Mouse (Mus musculus) layer of hippocampus, adult 18-20 months (tissue): ENCODE results near the gene Mapk11. TPM values are rescaled to one million over a fixed set of nuclear protein-coding genes. Genes with fewer than 3 reads are reported as not detected.

Experiments
- DNase-seq, 2 experiments: peaks; one replicate each; pipeline ENCODE4 v3.0.0; 2022; ENCODE audit warnings: low spot score in 2 of 2
- long read RNA-seq: library from polyadenylated mRNA; stranded (forward); transcript quantifications from one replicate; pipeline ENCODE4 v2.0.0, GENCODE M21; 2021
- total RNA-seq, 2 experiments: library from RNA; stranded (reverse); gene quantifications; 2 replicates each; pipeline ENCODE4 v1.2.3; 2021

Mapk11 gene
- 10 to 100 TPM; 19.2 to 21.2 TPM for total RNA-seq
- long read RNA-seq, transcript Mapk11-201 (12 exons, 2,461 nt), result major isoform, 6 of 21 reads
- long read RNA-seq, partial matches to known transcripts, result 2 of 21 reads
- long read RNA-seq, other reads (novel, unspliced or antisense), result 13 of 21 reads

DNA sequence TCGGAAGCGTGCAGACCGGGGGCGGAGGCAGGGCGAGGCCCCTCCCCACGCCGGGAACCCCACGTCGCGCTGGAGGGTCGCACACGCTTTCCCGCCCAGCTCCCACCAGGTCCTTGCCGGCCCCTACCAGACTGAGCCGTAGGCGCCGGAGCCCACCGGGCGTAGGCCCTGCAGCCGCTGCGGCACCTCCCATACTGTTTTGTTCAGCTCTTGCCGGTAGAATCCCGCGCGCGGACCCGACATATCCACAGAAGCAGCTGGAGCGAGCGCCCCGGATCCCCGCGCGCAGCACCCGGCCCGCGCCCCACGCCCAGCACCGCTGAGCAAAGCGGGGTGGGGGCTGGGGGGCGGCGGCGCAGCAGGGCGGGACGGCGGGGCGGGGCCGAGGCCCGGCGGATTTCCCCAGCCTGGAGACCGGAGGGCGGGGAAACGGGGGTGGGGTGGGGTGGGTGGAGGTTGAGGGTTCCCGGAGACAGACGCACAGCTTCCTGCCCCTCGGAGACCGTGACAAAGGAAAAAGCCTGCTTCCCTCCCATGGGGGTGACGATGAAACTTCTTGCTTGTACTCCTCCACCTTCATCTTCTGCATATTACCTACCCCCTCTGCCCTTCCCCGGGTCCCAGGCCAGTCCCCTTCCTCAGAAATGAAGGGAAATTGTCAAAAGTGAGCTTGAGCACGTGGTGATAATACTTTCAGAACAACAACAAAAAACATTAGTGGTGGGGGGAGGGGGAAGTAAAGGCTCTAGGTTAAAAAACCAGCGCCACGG lies at the start of gene Mapk11:
TSS of gene Mapk11 (minus strand) at position 358 of the 770 bp plus-strand sequence.
- no peak for DNase-seq

DNA sequence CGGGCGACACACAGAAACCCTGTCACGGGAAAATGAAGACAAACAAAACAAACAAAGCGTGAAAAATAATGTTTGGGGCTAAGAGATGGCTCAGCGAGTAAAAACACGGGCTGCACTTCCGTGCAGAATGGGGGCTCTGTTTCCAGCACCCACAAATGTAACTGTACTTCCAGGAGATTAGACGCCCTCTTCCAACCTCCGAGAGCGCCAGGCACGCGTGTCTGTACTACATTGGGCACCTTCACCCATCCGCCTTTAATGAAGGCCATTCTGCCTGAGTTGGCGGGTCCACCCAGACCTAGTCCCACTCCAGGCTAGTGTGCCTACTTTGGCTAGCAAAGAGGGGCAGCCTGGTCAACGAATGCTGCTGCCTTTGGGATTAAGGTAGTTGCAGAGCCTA lies 47.6 kb upstream of the Mapk11 start:
- DNase-seq, result no peak

DNA sequence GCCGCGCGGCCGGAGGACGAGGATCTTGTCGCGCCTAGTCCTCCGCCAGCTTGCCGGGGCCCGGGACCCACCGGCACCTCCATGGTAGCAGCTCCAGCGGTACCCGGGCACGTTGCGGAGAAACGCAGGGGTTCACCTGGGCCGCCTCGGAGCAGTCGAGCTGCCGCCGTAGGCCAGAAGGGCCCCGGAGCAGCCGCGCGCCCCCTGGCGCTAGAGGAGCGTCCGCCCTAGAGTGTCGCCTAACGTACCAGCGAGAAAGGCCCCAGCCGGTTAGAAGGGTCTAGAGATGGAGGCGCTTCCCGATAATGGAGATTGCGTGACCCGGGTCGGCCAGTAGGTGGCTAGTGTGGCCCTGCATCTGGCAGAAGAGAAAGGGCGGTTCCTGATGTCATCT lies 46.9 kb upstream of the Mapk11 start, which contains the start of gene Dennd6b:
TSS of gene Dennd6b (minus strand) at position 184 of the 394 bp plus-strand sequence.
- DNase-seq, result peak; percentile 94 to 98

DNA sequence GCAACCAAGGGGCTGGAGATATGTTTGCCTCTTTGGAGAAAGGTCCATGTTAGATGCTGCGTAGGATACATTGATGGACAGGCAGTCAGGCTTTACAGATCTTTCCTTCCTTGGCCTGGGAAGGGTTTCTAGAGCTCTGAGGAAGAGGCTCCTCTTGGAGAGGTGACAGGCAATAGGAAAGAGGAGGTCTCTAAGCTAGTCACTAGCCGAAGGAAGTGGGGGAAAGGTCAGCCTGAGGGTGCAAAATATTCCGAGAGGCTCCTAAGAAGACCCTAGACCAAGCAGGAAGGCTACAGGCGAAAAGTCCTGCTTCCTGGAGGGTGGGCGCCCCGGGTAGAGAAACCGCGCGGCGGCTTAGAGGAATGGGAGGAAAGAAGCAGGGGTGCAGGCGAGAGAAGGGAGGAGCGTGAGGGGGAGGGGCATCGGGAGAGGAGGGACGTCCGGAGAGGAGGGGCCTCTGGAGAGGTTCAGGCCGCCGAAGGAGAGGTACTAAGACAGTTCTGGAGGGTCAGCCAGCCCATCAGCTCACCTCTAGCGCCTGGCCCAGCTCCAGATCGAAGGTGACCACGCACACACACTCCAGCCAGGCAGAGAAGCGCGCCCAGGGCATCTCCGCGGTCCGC lies 46.4 kb upstream of the Mapk11 start:
- peak; percentile 86 to 92 for DNase-seq

DNA sequence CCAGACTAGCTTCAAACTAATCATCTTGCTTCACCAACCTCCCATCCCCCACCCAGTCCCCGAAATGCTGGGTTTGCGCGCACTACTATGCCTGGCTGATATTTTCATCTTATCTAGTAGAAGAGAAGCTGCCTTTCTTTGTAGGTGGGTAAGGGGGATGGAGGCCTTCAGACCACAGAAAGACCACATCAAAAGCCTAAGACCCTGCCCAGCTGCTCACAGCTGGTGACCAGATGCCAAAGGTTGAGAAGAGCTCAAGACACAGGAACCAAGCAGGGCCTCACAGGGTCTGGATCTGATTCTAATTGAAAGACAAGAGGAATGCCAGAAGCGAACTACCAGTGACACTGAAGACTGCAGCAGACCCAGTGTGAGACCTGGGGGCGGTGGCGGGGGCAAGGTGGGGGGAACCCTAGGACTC lies 45.8 kb upstream of the Mapk11 start:
- no peak for DNase-seq

DNA sequence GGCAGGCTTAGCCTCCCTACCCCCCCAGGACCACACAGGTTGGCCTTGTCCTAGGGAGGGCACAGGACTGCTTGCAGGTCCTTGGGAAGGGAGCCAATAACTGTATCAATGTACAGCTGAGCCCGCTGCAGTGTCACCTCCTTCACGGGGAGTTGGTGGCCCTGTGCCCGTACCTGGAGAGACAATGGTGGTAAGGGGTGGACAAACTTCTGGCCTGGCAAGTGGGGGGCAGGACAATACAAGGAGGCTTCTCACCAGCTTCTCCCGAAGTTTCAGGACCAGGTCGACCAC lies 35.5 kb upstream of the Mapk11 start:
- no peak for DNase-seq

DNA sequence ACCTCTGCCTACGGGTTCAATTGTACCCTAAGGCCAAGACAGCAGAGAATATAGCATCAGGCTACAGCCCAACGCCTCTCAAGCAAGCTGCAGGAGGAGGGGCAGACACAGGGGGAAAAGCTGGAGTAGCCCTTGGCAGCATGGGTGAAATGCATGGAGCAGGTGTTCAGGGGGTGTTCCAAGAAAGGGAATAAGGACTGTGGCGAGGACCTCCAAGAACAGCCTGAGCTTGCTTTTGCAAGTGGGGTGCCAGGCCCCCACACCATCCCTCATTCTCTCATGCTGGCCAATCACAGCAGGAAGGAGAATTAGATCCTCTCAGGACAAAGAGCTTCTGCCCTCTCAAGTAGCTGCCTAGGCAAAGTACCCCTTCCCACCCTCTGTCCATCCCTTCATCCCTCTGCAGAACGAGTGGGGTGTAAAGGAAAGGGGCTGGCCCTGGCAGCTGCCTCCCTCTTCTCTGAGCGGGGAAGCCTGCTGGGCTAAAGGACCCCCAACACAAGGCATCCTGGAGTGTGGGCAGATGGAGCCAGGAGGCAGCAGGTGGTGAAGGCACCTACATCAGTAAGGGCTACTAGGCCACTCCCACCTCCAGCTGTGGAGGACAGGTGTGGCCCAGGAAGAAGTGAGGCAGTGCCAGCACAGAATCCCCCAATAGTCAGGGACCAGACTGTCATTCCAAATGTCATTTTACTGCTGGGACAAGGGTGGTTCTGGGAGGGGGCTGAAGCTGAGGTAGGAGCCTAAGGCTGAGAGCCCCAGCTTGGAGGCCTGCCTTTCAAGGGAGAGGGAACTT lies 34.9 kb upstream of the Mapk11 start:
- DNase-seq, result no peak

DNA sequence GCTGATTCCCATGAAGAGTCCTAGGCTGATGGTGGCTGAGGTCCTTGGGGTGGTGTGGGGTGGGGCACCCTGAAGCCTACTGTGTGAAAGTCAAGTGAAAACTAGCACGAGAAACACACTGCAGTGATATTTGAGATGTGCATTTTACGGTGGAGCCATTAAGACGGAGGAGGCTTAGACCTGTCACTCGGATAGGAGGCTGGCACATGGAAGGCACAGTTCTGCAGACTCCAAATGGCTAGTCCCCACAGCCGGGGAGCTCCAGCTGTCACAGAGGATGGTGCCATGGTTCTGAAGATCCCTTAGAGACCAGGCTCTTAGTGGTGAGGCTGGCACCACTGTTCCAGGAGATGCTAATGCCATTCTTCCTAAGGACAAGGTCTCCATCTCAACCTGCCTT lies 33.4 kb upstream of the Mapk11 start:
- DNase-seq, result peak in 1 of 2 experiments; percentile 50

DNA sequence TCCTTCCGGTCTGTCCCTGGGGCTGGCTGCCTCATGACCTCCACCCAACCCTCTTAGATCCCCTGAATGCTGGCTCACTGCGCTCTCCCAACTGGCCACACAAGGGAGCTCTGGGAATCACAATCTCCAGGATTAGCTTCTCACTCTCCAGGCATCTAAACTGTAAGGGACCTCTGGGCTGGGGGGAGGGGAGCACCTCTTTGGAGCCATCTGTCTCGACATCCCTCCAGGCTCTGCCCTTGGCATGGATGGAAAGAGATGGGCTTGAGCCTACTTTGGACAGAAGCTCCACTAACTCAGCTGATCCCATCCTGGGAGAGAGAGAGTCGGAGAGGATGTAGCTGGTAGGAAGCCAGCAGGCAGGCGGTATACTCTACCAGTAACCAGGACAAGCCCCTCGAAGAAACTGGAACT lies 32.9 kb upstream of the Mapk11 start:
- peak in 1 of 2 experiments; percentile 30 for DNase-seq

DNA sequence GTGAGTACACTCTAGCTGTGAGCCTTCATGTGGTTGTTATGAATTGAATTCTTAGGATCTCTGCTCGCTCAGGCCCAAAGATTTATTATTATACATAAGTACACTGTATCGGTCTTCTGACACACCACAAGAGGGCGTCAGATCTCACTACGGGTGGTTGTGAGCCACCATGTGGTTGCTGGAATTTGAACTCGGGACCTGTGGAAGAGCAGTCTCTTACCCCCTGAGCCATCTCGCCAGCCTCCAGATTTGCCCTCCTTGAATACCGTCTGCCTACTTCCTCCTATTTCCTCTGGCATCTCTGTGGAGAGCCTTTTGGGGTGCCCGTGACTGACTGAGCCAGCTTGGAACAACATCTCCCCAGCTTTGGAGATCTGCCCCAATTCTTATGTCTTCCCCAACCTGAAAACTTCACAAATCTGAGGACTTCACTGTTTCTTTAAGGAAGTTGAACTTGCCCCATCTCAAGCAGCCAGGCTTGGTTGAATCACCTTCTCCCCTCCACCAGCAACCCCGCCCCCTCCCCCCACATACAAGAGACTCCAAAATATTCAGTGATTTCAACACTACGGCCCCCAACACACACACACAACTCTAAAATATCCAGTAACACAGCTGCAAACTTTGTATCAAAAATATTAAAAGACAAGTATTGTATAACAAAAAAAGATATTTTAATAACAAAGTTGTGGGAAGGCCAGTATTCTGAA lies 32.3 kb upstream of the Mapk11 start:
- DNase-seq, result no peak

DNA sequence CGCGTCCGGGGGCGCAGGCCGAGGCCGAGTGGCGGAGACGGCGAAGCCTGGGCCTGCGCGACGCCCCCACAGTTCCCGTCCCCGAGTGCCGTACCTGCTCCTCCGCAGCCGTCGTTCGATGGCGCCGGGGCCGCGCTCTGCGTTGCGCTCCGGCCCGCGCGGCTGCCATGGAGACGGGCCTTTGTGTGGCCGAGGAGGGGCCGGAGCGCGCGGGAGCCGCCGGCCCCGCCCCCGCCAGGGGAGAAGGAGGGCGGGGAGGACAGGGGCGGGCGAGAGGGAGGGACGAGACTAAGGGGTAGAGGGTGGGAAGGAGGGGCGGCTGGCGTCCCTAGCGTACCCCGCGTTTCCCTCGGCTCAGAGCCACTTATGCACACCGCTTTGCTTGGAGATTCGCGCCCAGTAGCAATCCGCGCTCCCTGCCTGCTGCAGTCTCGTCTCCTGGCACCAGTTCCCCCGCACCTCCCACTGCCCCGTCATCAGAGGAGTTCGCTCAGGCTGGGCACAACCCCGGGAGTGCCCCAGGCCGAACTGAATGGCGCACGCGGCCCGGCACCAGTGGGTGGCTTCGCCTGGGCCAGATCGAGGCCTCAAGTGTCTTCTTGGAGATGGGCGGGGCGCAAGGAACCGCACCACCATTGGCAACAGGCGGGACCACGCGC lies 31.3 kb upstream of the Mapk11 start, which contains the start of gene Plxnb2:
TSS of gene Plxnb2 (minus strand) at position 218 of the 659 bp plus-strand sequence.
- peak; percentile 66 to 79 for DNase-seq

DNA sequence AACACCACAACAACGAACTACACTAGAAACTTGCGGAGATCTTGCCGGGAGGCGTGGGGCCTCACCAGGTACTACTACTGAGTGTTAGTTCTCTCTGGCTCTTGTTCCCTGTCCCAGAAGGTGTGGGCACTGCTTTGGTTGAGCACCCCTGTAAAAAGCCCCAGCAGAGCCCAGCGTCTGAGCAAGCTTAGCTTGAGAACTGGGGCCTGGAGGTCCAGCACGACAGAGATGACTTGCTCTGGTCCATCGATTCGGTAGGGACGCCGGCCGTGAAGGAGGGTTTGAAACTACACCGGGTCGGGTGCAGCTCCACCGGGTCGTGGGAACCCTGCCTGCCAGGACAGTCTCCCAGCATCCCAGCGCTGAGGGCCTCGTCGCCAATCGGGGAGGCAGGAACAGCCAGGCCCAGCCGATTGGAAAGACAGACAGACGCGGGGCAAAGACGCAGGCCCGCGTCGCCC lies 30.7 kb upstream of the Mapk11 start:
- DNase-seq, result no peak

DNA sequence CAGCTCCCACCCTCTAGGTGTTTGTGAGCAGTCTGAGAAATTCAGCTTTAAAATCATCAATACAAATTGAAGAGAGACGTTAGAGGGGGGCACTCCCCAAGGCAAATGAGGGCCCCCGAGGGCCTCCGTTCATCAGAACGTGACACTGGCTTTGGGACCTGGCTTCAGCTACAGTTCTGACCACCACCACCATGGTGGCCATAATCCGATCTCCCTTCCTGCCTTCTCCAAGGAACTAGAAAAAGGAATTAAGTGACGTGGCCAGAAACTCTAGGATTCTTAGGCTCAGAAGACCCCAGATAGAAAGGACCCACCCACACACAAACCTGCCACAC lies 30.2 kb upstream of the Mapk11 start:
- DNase-seq, result no peak

DNA sequence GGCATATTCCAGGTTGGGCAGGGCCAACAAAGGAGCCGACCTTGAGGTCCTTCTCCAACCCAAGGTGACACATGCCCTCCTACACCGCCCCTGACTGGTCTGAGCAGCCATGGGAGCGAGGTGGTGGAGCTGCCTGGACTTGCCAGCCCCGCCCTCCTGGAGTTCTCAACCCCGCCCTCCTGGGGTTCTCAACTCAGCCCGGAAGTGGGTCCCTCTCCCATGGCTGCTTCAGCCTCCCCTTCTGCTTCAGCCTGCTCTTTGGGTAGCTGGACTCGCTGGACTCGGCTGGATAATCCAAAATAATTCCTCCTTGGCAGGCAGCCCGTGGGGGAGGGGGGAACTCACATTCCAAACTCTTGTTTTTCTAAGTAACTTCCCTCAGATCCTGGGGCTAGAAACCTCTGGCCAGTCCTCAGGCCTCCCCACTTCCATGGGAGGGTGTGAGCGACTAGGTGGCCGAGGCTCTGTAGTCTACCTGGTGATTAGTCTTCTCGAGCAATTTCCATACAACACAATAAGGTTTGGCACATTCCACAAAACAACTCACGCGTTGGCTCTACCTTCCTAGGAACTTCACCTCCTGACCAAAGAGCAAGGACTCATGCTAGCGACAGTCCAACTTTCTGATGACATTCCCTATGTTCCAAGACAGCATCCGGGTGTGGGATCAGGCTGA lies 29.7 kb upstream of the Mapk11 start:
- peak in 1 of 2 experiments; percentile 34 for DNase-seq

DNA sequence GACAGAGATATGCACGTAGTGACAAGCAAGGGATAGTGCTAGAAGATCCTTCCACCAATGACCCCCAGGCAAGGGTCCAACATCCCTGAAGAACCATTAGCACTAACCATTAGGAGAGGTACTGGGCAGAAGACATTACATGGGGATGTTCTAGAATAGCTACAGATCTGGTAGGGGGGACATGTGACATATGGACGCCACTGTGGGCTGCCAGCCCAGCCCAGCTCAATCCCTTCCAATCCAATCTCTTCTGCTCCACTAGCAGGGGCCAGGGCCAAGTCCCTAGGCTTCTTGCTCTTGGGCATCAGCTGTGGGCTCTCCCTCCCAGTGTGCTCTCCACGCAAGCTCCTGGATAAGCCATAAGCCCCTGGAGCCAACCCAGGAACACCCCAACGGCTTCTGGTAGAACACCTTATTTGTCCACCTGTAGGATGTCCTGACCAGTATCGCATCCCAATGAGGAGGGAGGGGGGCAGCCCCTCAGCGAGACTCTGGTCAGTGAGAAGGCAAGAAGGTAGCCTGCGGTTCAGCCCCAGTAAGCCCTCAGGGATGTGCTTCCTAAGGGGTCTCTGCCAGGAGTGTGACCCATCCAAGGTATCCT lies 28.9 kb upstream of the Mapk11 start:
- DNase-seq, result no peak

DNA sequence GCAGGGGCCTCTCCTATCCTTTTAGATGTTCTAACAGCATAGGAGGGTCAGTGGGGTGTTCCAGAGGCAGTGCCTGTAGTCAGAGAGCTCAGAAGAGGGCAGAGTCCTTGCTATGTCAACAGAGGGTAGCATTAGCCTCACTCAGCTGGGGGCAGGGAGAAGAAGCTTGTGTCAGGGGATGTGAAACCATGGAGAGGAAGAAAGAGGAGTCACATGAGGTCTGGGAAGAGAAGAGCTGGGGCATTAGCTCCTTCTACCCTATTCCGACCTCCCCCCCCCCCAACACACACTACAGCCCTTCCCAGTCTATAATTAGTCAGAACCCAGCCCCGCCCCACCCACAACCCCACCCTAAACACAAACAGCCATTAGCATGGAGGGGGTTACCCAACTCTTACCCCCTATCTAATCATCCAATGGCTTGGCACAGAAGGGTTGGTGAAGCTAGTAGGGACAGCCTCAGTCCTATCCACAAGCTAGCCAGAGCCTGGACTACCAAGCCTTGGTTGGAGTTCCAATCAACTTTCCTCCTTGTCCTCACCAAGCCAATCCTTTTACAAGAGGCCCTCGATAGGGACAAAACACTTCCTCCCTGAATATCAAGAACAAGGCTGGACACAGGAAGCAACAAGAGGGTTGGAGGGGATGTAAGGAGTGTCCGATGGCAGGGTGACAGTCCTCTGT lies 28.3 kb upstream of the Mapk11 start:
- DNase-seq, result no peak

DNA sequence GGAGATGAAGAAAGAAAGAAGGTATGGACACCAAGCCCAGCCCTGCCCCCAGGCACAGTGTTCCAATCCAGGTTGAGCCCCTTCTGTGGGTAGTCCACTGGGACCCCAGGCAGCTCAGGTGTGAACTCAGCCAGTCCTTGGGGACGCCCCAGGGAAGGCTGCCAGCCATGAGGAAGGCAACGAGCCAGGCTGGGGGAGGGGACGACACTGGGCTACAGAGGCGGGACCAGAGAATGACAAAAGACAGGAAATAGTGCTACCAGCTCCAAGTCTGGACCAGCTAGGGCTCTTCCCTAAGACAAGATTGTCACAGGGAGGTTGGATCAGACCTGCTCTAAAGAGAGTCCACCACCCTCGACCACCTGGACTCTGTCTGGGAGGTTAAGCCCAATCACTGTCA lies 27.7 kb upstream of the Mapk11 start:
- DNase-seq, result peak in 1 of 2 experiments; percentile 56

DNA sequence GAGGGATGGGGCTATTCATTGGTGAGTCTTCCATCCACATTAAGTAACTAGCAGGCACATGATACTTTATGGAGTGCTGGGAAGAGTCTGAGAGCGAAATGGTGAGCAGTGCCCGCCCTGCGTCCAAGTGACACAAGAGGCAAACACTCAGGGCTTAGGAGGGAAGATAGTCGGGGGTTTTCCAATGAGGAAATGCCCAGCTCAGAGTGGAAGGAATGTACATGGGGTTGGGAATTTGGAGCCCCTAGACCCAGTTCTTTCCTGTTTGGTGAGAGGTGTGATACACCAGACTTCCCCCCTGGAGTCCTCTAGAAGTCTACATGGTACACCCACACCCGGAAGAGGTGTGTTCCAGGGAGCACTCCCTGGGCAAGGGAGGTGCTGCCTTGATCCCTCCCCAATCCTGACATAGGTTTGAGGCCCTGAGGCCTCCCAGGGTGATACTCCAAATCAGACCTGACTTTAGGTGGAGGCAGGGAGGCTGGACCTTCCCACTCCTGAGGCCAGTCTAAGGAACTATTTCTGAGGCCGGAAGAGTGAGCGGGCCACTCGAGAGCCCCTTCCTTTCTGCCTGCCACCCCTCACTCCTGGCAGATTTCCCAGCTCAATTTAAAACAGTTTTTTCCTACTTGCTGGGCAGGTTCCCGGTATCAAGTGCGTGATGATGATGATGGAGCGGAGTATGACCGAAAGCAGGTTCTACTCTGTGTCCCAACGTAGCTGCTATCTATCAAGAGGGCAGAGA lies 26.2 kb upstream of the Mapk11 start:
- no peak for DNase-seq
